21 mouse cellular contexts compared by ENCODE assay signal in the genomic region with DNA sequence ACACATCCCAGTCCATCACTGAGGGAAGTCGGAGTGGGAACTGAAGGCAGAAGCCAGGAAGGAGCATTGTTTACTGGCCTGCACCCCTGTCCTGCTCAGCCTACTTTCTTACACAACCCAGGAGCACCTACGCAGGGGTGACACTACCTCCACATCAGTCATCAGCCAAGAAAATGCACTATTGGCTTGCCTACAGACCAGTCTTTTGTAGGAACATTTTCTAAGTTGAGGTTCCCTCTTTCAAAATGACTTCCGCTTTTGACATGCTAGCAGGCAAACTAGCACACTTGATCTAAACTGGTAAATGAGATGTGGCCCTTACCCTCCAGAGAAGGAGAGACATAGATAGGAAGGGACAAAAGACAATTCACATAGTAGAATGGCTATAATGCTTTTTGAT.
"Had no signal": no experiment of that assay in that cellular context is flagged by ENCODE, and none has a peak within 500 bp of the region (broad histone marks: within the 10 kb centered on the region; RNA-seq: fewer than 3 reads in every experiment).

No protein-coding gene starts in this region.

- H3K36me3 ChIP-seq: lung, embryonic 15.5 days; midbrain, embryonic 15.5 days had no signal

- ATAC-seq: liver, postnatal 0 days; lung, postnatal 0 days; midbrain, embryonic 13.5 days; midbrain, embryonic 15.5 days had no signal

- H3K27ac ChIP-seq: liver, embryonic 15.5 days; lung, embryonic 15.5 days; macrophage; midbrain, embryonic 13.5 days; midbrain, embryonic 15.5 days; neural tube, embryonic 12.5 days had no signal

- H3K9ac ChIP-seq: liver, embryonic 15.5 days; liver, postnatal 0 days; lung, embryonic 15.5 days; midbrain, embryonic 13.5 days; midbrain, embryonic 15.5 days; neural tube, embryonic 12.5 days had no signal

- H3K4me1 ChIP-seq: liver, embryonic 15.5 days; megakaryocyte, embryonic 14.5 days; neural tube, embryonic 12.5 days had no signal

- H3K4me3 ChIP-seq: liver, embryonic 15.5 days; lung, embryonic 15.5 days; megakaryocyte, embryonic 14.5 days; midbrain, embryonic 13.5 days; midbrain, embryonic 15.5 days; neural tube, embryonic 12.5 days had no signal

- H3K27me3 ChIP-seq: liver, embryonic 15.5 days; lung, embryonic 15.5 days; megakaryocyte, embryonic 14.5 days; midbrain, embryonic 13.5 days; midbrain, embryonic 15.5 days; neural tube, embryonic 12.5 days had no signal

- DNase-seq: liver, postnatal 0 days; lung, adult 2 months; lung, postnatal 14 days; lung, postnatal 36 days; retina, postnatal 1 day; right cerebral cortex, adult 18-20 months; right cerebral cortex, postnatal 25 days; right cerebral cortex, postnatal 4 days; spleen, adult 18-20 months; thymus, adult 2 months; thymus, postnatal 25 days; thymus, postnatal 4 days had no signal

- H3K9me3 ChIP-seq: liver, embryonic 15.5 days; lung, embryonic 15.5 days; megakaryocyte, embryonic 14.5 days; midbrain, embryonic 13.5 days; midbrain, embryonic 15.5 days; neural tube, embryonic 12.5 days had no signal

- H3K4me2 ChIP-seq: liver, embryonic 15.5 days; lung, embryonic 15.5 days; midbrain, embryonic 11.5 days; midbrain, embryonic 13.5 days; midbrain, embryonic 15.5 days; neural tube, embryonic 12.5 days had no signal
